In genomic region chr14:60739616-60740015, GRCm38 (mm10) we compare ENCODE assay signal across 10 mouse cellular contexts. TPM values are rescaled to one million over a fixed set of nuclear protein-coding genes. Genes with fewer than 3 reads are reported as not detected.
DNase-seq lines count a peak whose midpoint lies in the region.
"Had no signal": no experiment of that assay in that cellular context is flagged by ENCODE, and none has a peak within 500 bp of the region (broad histone marks: within the 10 kb centered on the region; RNA-seq: fewer than 3 reads in every experiment).

No protein-coding gene starts in this region.

- intact Hi-C loops in heart, postnatal 25 days (cut with DNase I) = no loop called here

- no peaks in the 10 kb centered on the region for H3K9me3 ChIP-seq in heart, embryonic 10.5 days

- no peak for DNase-seq in heart, embryonic 10.5 days (ENCODE audit: low spot score)
- DNase-seq in heart, postnatal 25 days (ENCODE audit: low spot score) = no peak
- DNase-seq in A20 (ENCODE audit: low read depth, low spot score) = peak; percentile 26
- DNase-seq in cerebellum, adult 9-11 months = peak; percentile 62
- DNase-seq in induced T-regulatory cell, adult 2 months (ENCODE audit: low read depth) = peak; percentile 53
- no peak for DNase-seq in yolk sac, embryonic 10.5 days (ENCODE audit: low spot score)
- DNase-seq in urinary bladder, postnatal 25 days (ENCODE audit: low spot score) = no peak
- no peak for DNase-seq in left cerebral cortex, adult 9 months (ENCODE audit: low spot score in 2 of 2)
- DNase-seq: kidney, adult 2 months had no signal

- H3K27me3 ChIP-seq in heart, embryonic 10.5 days (ENCODE audit: insufficient read depth, poor library complexity, severe bottlenecking) = no peaks in the 10 kb centered on the region

- peaks cover 95% of the 10 kb centered on the region for H3K4me1 ChIP-seq in heart, embryonic 10.5 days

- H3K4me3 ChIP-seq in heart, embryonic 10.5 days = no peak overlapping the region
- H3K4me3 ChIP-seq: myocyte had no signal

- 0 out of 2 replicates have a peak, but pooled peaks cover 4% of the 10 kb centered on the region for H3K36me3 ChIP-seq in heart, embryonic 10.5 days

- 71% methylated on average over 12 of the region's 12 CpGs for WGBS in heart, embryonic 10.5 days

- H3K27ac ChIP-seq in heart, embryonic 10.5 days = peak overlapping the region; percentile 93

RNA-seq across cellular contexts. Expression of gene C1qtnf9, which starts 28.3 kb away (rescaled TPM):
- polyA plus RNA-seq in heart, embryonic 10.5 days (2016; fragmentation: Nextera tagmentation; extraction: Ambion mirVana) = 0.10 and 0.13 TPM in 2 replicates
- 10 to 100 TPM; 43.1 to 50.6 TPM for total RNA-seq in heart, postnatal 25 days (2021)
- polyA plus RNA-seq: myocyte had no signal

RNA-seq across cellular contexts. Expression of gene Mipep, which starts 44.8 kb away (rescaled TPM):
- 24.7 and 24.9 TPM in 2 replicates for polyA plus RNA-seq in heart, embryonic 10.5 days (2016; fragmentation: Nextera tagmentation; extraction: Ambion mirVana)
- total RNA-seq in heart, postnatal 25 days (2021) = 10 to 100 TPM; 53.9 to 58.4 TPM

Comparison
In these comparisons a context has a peak if more than half of its experiments do, and no peak if none do; other contexts are left out.
1. DNase-seq: peak in A20 (single experiment), cerebellum, adult 9-11 months (single experiment) and induced T-regulatory cell, adult 2 months (single experiment); none in heart, embryonic 10.5 days (single experiment), heart, postnatal 25 days (single experiment), yolk sac, embryonic 10.5 days (single experiment), urinary bladder, postnatal 25 days (single experiment) and left cerebral cortex, adult 9 months (0 of 2).